Mouse (Mus musculus): ENCODE results near the gene Sdccag8. TPM values are rescaled to one million over a fixed set of nuclear protein-coding genes. Genes with fewer than 3 reads are reported as not detected.

Gene Sdccag8
- polyA plus RNA-seq, 1 experiment from 2014 or later = 12.1 TPM

DNA sequence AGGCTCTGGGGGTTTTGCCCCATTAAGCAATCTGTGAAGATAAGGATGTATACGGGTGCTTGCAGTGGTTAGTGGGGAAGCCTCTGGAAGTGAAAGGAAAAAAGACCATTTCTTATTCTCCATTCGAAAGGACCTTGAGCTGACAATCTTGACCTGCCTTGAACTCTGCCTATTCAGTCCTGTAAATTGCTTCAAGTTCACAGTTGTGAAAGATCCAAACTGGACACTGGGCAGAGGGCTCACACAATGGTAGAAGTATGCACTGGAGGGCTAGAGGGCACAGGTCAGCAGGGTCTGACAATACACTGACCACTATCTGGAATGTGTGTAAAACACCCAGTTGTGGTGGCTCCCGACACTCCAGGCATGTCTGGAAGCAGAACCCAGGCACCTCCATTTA, 198.3 kb downstream of the Sdccag8 start:
- WGBS = 66% methylated on average over 3 of the region's 3 CpGs
- Histone ChIP-seq H3K4me2 (ENCODE audit: low read length) (no peak overlapping the region), H3K9ac (ENCODE audit: low read length) (no peak overlapping the region), H3K36me3 (ENCODE audit: control insufficient read depth, insufficient read depth, low read length) (no peaks in the 10 kb centered on the region), H3K9me3 (ENCODE audit: control insufficient read depth, low read length) (no peaks in the 10 kb centered on the region), H3K4me3 (ENCODE audit: control insufficient read depth in 1 of 2, insufficient read depth in 1 of 2, low read depth in 1 of 2, low read length in 2 of 2) (no peak overlapping the region), H3K4me1 (ENCODE audit: control insufficient read depth in 2 of 2, insufficient read depth in 2 of 2, low read length in 2 of 2) (peaks cover 18 to 25% of the 10 kb centered on the region in 2 experiments), H3K27me3 (ENCODE audit: control insufficient read depth, insufficient read depth, low read length) (no peaks in the 10 kb centered on the region), H3K27ac (replicated peaks in 1 of 2; ENCODE audit: control insufficient read depth in 1 of 2, insufficient read depth in 1 of 2, low read depth in 2 of 2, low read length in 2 of 2) (no peak overlapping the region)
- no peak for ATAC-seq (ENCODE audit: insufficient number of reproducible peaks, insufficient read depth, low FRiP score, low read depth)

DNA sequence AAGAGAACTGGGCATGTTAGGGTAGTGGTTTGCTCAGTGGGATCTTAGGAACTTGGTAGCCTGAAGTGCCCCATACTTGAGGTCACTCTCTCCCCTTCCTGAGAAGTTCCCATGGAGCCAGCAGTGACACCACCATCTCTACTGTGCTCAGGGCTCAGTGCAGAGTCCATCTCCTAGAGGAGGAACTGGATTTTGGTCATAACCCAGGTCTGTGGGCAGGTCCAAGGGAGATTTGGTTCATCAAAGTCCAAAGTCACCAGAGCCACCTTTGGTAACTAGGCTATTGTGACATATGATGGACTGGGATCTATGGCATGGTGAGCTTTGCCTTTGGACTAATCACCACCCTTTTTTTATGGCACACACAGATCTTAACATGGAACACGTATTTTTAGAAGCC, 198.9 kb downstream of the Sdccag8 start:
- Histone ChIP-seq H3K27me3 (ENCODE audit: control insufficient read depth, insufficient read depth, low read length) (no peaks in the 10 kb centered on the region), H3K9me3 (ENCODE audit: control insufficient read depth, low read length) (no peaks in the 10 kb centered on the region), H3K36me3 (ENCODE audit: control insufficient read depth, insufficient read depth, low read length) (no peaks in the 10 kb centered on the region), H3K4me1 (ENCODE audit: control insufficient read depth in 2 of 2, insufficient read depth in 2 of 2, low read length in 2 of 2) (peaks cover 18 to 25% of the 10 kb centered on the region in 2 experiments), H3K9ac (ENCODE audit: low read length) (no peak overlapping the region), H3K4me2 (ENCODE audit: low read length) (no peak overlapping the region), H3K4me3 (ENCODE audit: control insufficient read depth in 1 of 2, insufficient read depth in 1 of 2, low read depth in 1 of 2, low read length in 2 of 2) (no peak overlapping the region), H3K27ac (replicated peaks in 1 of 2; ENCODE audit: control insufficient read depth in 1 of 2, insufficient read depth in 1 of 2, low read depth in 2 of 2, low read length in 2 of 2) (no peak overlapping the region)
- ATAC-seq (ENCODE audit: insufficient number of reproducible peaks, insufficient read depth, low FRiP score, low read depth) = no peak
- WGBS = 76% methylated on average over 1 of the region's 1 CpGs

DNA sequence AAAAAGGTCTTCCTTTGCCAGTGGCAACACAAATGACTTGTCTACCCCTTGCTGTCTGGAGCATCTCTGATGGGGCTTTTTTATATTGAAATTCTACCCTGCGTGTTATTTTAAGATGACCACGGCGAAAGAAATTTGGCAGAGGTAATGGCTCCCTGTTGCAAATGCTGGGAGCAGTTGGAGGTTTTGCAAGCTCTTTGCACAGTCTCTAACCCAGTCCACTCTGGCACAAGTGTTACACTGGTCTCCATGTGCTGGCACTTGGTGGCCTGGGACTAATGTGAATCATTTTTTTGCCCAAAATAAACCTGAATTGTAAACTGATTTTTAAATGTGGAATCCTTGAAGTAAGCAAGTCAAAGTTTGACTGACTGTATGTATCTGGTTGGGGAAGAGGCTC, 199.3 kb downstream of the Sdccag8 start:
- H3K27ac ChIP-seq (replicated peaks in 1 of 2; ENCODE audit: control insufficient read depth in 1 of 2, insufficient read depth in 1 of 2, low read depth in 2 of 2, low read length in 2 of 2) = peak overlapping the region; percentile 26 to 29; a peak in 1 of 4 replicates
- WGBS = 84% methylated on average over 3 of the region's 3 CpGs
- H3K9ac ChIP-seq (ENCODE audit: low read length) = no peak overlapping the region
- no peak for ATAC-seq (ENCODE audit: insufficient number of reproducible peaks, insufficient read depth, low FRiP score, low read depth)
- peaks cover 17 to 25% of the 10 kb centered on the region in 2 experiments for H3K4me1 ChIP-seq (ENCODE audit: control insufficient read depth in 2 of 2, insufficient read depth in 2 of 2, low read length in 2 of 2)
- no peaks in the 10 kb centered on the region for H3K9me3 ChIP-seq (ENCODE audit: control insufficient read depth, low read length)
- no peaks in the 10 kb centered on the region for H3K36me3 ChIP-seq (ENCODE audit: control insufficient read depth, insufficient read depth, low read length)
- no peaks in the 10 kb centered on the region for H3K27me3 ChIP-seq (ENCODE audit: control insufficient read depth, insufficient read depth, low read length)
- H3K4me3 ChIP-seq (ENCODE audit: control insufficient read depth in 1 of 2, insufficient read depth in 1 of 2, low read depth in 1 of 2, low read length in 2 of 2) = no peak overlapping the region
- H3K4me2 ChIP-seq (ENCODE audit: low read length) = no peak overlapping the region

DNA sequence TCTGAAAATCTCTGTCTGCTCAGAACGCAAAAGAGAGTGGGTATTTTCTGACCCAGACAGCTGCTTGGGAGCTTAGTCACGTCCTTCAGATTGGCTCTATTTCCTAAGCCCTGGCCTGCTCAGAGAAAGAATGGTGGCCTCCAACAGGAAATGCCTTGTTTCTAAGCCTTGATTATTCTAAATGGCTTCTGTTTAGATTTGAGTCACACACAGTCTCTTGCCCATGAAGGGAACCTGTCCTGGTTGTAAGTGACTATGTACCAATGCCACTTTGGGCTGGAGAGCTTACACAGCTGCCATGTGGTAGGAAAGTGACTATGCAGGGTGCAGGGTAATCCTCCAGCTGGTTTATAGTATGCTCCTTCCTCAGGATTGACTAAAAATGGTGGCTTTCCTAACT, 199.9 kb downstream of the Sdccag8 start:
- peak; percentile 15; the same call in 1 of the 2 replicates for ATAC-seq (ENCODE audit: insufficient number of reproducible peaks, insufficient read depth, low FRiP score, low read depth)
- Histone ChIP-seq H3K4me1 (ENCODE audit: control insufficient read depth in 2 of 2, insufficient read depth in 2 of 2, low read length in 2 of 2) (peaks cover 15 to 25% of the 10 kb centered on the region in 2 experiments), H3K9ac (ENCODE audit: low read length) (no peak overlapping the region), H3K27me3 (ENCODE audit: control insufficient read depth, insufficient read depth, low read length) (no peaks in the 10 kb centered on the region), H3K4me3 (ENCODE audit: control insufficient read depth in 1 of 2, insufficient read depth in 1 of 2, low read depth in 1 of 2, low read length in 2 of 2) (no peak overlapping the region), H3K9me3 (ENCODE audit: control insufficient read depth, low read length) (no peaks in the 10 kb centered on the region), H3K36me3 (ENCODE audit: control insufficient read depth, insufficient read depth, low read length) (no peaks in the 10 kb centered on the region), H3K4me2 (ENCODE audit: low read length) (no peak overlapping the region), H3K27ac (replicated peaks in 1 of 2; ENCODE audit: control insufficient read depth in 1 of 2, insufficient read depth in 1 of 2, low read depth in 2 of 2, low read length in 2 of 2) (peak overlapping the region; percentile 26 to 29; a peak in 3 of 4 replicates)
- 53% methylated on average over 2 of the region's 2 CpGs for WGBS

DNA sequence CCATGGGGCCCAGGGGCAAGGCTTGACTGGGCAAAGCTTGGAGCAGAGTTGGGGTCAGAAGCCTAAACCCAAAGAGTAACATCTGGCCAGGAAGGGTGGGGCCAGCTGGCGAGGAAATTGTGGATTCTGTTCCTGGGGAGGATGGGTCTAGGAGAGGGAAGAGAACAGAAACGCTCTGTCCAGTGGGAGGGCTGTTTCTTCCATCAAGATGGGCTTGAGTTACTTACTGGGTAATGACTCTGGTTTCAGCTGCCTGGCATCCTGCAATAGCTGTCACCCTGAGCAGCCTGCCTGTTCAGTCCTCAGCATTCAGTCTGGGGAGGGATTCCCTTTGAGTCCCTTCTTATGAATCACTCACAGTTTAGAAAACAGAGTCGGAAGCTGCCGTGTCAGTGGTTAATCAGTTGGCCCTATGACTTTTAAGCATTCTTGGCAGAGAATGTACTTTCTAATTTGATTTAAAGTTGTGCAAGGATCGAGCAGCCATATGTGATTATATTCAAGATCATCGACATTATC, 200.5 kb downstream of the Sdccag8 start:
- no peak overlapping the region for H3K9ac ChIP-seq (ENCODE audit: low read length)
- H3K9me3 ChIP-seq (ENCODE audit: control insufficient read depth, low read length) = no peaks in the 10 kb centered on the region
- H3K4me3 ChIP-seq (ENCODE audit: control insufficient read depth in 1 of 2, insufficient read depth in 1 of 2, low read depth in 1 of 2, low read length in 2 of 2) = no peak overlapping the region
- ATAC-seq (ENCODE audit: insufficient number of reproducible peaks, insufficient read depth, low FRiP score, low read depth) = no peak
- H3K27me3 ChIP-seq (ENCODE audit: control insufficient read depth, insufficient read depth, low read length) = no peaks in the 10 kb centered on the region
- peaks cover 2% of the 10 kb centered on the region; the same call in 1 of the 2 replicates for H3K36me3 ChIP-seq (ENCODE audit: control insufficient read depth, insufficient read depth, low read length)
- no peak overlapping the region for H3K4me2 ChIP-seq (ENCODE audit: low read length)
- peaks cover 15 to 25% of the 10 kb centered on the region in 2 experiments for H3K4me1 ChIP-seq (ENCODE audit: control insufficient read depth in 2 of 2, insufficient read depth in 2 of 2, low read length in 2 of 2)
- H3K27ac ChIP-seq (replicated peaks in 1 of 2; ENCODE audit: control insufficient read depth in 1 of 2, insufficient read depth in 1 of 2, low read depth in 2 of 2, low read length in 2 of 2) = peak overlapping the region; percentile 26 to 29; a peak in 3 of 4 replicates
- WGBS = 60% methylated on average over 6 of the region's 6 CpGs

DNA sequence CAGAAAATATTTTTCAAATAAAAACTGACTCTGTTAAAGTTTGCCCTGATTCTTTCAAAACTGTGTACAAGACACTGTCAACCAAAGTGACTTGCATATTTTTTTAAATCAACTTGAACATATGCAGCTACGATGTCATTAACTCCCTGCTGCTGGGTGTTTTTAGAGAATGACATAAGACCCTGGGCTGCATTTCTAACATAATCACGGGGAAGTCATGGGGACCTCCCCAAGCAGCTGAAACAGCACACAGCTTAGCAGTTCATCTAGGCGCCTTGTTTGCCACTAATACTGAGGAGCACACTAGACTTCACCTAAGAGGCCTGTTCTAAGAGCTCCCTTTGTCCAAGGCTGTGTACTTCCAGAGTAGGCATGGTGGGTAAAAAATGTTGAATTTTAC, 201.5 kb downstream of the Sdccag8 start:
- Histone ChIP-seq H3K4me2 (ENCODE audit: low read length) (no peak overlapping the region), H3K27me3 (ENCODE audit: control insufficient read depth, insufficient read depth, low read length) (no peaks in the 10 kb centered on the region), H3K36me3 (ENCODE audit: control insufficient read depth, insufficient read depth, low read length) (peaks cover 7% of the 10 kb centered on the region; the same call in 1 of the 2 replicates), H3K27ac (replicated peaks in 1 of 2; ENCODE audit: control insufficient read depth in 1 of 2, insufficient read depth in 1 of 2, low read depth in 2 of 2, low read length in 2 of 2) (no peak overlapping the region), H3K4me3 (ENCODE audit: control insufficient read depth in 1 of 2, insufficient read depth in 1 of 2, low read depth in 1 of 2, low read length in 2 of 2) (no peak overlapping the region), H3K9ac (ENCODE audit: low read length) (no peak overlapping the region), H3K4me1 (ENCODE audit: control insufficient read depth in 2 of 2, insufficient read depth in 2 of 2, low read length in 2 of 2) (peaks cover 11 to 17% of the 10 kb centered on the region in 2 experiments), H3K9me3 (ENCODE audit: control insufficient read depth, low read length) (no peaks in the 10 kb centered on the region)
- no peak for ATAC-seq (ENCODE audit: insufficient number of reproducible peaks, insufficient read depth, low FRiP score, low read depth)
- 36% methylated on average over 3 of the region's 3 CpGs for WGBS

DNA sequence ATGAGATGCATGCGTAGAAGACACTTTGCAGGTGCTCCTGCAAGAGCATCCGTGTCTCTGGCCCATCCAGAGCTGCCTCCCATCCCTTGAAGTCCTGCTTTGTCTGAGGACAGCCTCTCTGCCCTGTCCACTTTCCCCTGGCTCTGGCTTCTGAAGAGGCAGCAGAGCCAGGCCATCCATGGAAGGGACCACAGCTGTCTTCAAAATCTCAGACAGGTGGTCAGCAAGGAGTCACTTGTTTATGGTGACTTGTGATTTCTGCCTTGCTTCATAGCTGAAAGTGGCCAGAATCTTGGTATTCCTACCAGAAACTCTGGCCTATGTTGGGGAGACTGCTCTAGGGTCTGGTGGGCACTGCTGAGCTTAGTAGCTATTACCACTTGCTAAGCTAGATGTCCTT, 202.3 kb downstream of the Sdccag8 start:
- Histone ChIP-seq H3K36me3 (ENCODE audit: control insufficient read depth, insufficient read depth, low read length) (peaks cover 7% of the 10 kb centered on the region; the same call in 1 of the 2 replicates), H3K4me1 (ENCODE audit: control insufficient read depth in 2 of 2, insufficient read depth in 2 of 2, low read length in 2 of 2) (peaks cover 11 to 20% of the 10 kb centered on the region in 2 experiments), H3K4me3 (ENCODE audit: control insufficient read depth in 1 of 2, insufficient read depth in 1 of 2, low read depth in 1 of 2, low read length in 2 of 2) (no peak overlapping the region), H3K9me3 (ENCODE audit: control insufficient read depth, low read length) (no peaks in the 10 kb centered on the region), H3K4me2 (ENCODE audit: low read length) (no peak overlapping the region), H3K9ac (ENCODE audit: low read length) (no peak overlapping the region), H3K27ac (replicated peaks in 1 of 2; ENCODE audit: control insufficient read depth in 1 of 2, insufficient read depth in 1 of 2, low read depth in 2 of 2, low read length in 2 of 2) (no peak overlapping the region), H3K27me3 (ENCODE audit: control insufficient read depth, insufficient read depth, low read length) (no peaks in the 10 kb centered on the region)
- no peak for ATAC-seq (ENCODE audit: insufficient number of reproducible peaks, insufficient read depth, low FRiP score, low read depth)
- WGBS = 88% methylated on average over 2 of the region's 2 CpGs

DNA sequence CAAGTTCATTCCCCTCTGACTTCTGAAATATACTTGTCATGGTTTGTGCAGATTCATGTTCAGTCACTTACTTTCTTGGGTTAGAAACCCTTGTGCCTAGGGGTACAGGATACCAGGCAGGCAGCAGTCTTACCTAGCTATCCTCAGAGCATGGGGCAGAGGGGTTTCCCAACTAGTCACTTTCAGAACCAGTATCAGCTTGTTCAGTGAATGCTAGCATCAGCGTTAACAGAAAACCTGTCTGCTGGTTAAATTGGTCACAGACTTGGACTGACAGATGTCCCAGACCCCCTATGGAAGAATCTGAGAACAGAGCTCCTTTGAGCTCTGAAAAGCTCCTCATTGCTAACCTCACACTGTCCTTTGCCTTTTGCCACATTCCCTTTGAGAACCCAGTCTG, 204.3 kb downstream of the Sdccag8 start:
- no peak overlapping the region for H3K27ac ChIP-seq (replicated peaks in 1 of 2; ENCODE audit: control insufficient read depth in 1 of 2, insufficient read depth in 1 of 2, low read depth in 2 of 2, low read length in 2 of 2)
- no peak overlapping the region for H3K9ac ChIP-seq (ENCODE audit: low read length)
- peaks cover 11 to 20% of the 10 kb centered on the region in 2 experiments for H3K4me1 ChIP-seq (ENCODE audit: control insufficient read depth in 2 of 2, insufficient read depth in 2 of 2, low read length in 2 of 2)
- H3K9me3 ChIP-seq (ENCODE audit: control insufficient read depth, low read length) = no peaks in the 10 kb centered on the region
- WGBS = 95% methylated on average over 1 of the region's 1 CpGs
- H3K4me3 ChIP-seq (ENCODE audit: control insufficient read depth in 1 of 2, insufficient read depth in 1 of 2, low read depth in 1 of 2, low read length in 2 of 2) = no peak overlapping the region
- ATAC-seq (ENCODE audit: insufficient number of reproducible peaks, insufficient read depth, low FRiP score, low read depth) = no peak
- no peaks in the 10 kb centered on the region for H3K27me3 ChIP-seq (ENCODE audit: control insufficient read depth, insufficient read depth, low read length)
- H3K36me3 ChIP-seq (ENCODE audit: control insufficient read depth, insufficient read depth, low read length) = peaks cover 23% of the 10 kb centered on the region
- H3K4me2 ChIP-seq (ENCODE audit: low read length) = no peak overlapping the region
